Mouse (Mus musculus) right cerebral cortex, adult 2 months (tissue): ENCODE measurements at regions not wholly inside any gene's neighbourhood (a gene's known extent, or its start where the extent isn't known, plus 50 kb on each side); places are given as distances from the start of the nearest gene placed in this dataset.
A peak's percentile ranks its signal among the peaks of the same experiment; 100 is the strongest.

ENCODE experiments used
- DNase-seq, 2 experiments: peaks; one replicate each; pipeline ENCODE4 v3.0.0; 2021 to 2022; ENCODE audit warnings: low spot score in 2 of 2

DNA sequence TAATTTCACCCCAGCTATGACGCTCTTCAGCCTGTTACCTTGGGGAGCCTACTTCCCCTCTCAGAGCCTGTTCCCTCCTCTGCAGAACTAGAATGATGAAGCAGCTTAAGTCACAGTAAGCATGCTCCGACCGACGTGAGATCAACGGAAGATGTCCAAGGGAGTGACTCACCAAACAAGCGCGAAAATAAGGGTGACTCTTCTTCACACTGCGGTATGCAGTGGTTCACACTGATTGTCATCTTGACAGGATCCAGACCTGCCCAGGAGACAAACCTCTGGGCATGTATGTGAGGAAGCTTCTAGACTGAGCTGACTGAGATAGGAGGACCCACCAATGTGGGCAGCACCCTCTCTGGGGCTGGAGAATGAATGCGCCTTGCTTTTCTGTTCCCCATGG, 116.3 kb upstream of the Tpm1 start:
- no peak for DNase-seq

GRCm38 (mm10) chr9:67163746-67164145, 114.5 kb upstream of the Tpm1 start:
- no peak for DNase-seq

DNA sequence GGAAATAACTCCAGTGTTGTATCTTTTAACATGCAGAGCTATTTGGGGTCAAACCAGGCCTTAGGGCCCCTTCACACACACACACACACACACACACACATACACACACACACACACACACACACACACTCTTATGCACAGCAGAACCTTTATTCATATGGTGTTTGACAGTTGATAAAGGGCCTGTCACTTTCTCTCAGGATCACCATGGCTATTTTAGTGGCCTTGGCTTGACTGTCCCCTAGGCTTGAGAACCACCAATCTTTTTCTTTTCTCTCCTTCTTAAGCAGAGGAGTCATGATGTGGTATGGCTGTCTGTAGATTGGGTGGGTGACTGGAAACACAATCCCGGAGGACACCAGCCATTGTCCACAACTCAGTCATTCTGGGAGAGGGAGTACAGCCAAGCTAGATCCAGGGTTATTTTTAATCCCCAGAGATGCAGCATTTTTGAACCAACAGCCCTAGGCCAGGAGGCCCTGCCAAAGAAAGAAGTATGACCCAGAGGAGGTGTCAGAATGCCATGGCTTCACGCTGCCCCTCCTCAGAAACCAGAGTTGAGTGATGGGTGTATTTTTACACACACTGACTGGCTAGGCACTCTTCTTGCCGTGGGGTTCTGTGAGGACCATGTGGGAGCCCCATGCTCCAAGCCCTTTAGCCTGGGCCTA, 111.7 kb upstream of the Tpm1 start:
- DNase-seq: no peak

DNA sequence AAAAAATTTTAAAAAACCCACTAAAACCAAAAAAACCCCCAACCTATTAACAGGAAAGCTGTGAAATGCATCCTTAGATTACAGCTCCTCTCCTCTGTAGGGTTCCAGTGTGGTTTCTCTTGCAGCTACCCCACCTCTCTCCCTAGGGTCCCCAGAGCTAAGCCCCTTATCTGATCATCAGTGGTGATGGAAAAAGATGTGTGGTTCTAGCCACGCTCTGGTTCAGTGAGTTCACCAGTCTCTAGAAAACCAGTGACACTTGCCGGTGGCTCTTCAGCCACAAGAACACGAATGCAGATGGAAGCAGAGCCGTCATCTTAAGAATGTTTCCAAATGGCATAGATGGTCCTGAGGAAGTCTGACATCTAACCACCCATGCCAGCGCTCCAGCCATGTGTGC, 111.1 kb upstream of the Tpm1 start:
- no peak for DNase-seq

GRCm38 (mm10) chr9:67156590-67157259, 107.5 kb upstream of the Tpm1 start:
- no peak for DNase-seq

DNA sequence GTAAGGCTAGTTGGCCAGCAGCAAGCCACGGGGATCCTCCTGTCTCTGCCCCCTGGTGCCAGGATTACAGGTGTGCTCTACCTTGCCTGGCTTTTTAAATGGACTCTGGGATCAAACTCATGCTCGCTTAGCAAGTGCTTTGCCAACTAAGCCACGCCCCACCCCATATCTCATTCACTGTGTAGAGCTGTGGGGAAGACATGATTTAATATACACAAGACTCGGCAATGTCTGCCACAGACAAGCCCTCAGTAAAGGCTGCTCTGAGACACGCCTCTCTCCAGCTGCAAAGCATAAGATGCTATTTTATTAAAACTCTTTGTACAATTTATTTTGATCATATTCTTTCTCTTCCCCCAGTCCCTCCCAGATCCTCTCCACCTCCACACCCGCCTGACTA, 104.9 kb upstream of the Tpm1 start:
- DNase-seq: no peak

DNA sequence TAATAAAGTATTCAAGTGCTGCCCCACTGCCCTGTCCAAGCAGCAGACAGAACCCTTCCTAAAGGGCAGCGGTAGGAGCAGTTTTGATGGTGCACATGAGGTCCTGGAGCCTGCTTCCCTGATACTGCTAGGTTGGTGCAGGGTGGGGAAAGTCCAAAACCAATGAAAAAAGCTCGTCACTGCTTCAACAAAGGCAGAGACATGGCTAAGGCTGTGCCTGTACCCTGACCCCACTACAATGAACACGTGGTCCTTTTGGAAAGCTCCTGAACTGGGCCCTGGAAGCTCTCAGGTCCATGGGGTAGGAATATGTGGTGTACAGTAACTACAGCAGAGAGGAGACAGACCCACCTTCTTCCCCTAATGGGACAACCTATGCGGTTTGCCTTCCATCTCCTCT, 104.1 kb upstream of the Tpm1 start:
- DNase-seq: no peak

DNA sequence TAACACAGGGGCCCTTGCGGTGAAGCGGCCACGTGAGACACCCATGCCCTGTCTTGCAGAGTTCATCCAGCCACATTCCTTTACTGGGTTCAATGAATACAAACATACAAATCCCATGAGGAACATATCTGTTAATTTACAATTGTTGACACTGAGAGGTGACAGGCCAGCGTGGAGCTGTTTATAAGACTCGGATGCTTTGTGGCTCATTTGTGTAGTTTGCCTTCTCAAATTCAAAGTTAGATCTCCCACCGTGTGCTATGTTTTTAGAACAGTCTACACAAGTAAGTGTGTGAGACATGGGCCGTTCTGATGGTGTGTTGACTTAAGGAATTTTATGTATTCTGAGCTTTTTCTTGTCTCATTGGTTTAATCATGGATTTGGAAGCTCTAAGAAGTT, 98.5 kb upstream of the Tpm1 start:
- DNase-seq: no peak

DNA sequence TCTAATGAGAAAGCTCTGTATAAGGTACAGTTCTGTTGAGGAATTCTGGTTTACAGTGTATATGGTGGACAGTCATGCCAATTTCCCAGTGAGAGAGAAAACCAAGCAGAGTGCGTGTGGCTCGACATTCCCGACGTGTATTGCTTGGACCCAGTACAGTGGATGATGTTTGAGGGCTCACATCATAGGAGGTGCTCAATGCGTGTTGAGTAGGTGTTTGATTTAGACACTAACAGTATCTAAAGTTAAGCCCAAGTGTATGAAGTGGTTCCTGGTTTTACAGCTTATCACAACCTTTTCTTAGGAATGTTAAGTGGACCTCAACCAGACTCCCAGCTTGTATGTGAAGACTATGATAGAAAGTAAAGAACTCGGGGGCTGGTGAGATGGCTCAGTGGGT, 96.2 kb upstream of the Tpm1 start:
- no peak for DNase-seq

- DNase-seq: no peak
These were observed 95.3 kb upstream of the Tpm1 start for GRCm38 (mm10) chr9:67144511-67144910.

- peak; percentile 53 to 55 for DNase-seq
These were observed 91.2 kb upstream of the Tpm1 start for GRCm38 (mm10) chr9:67140319-67140887.

- peak; percentile 47 to 57 for DNase-seq
These were observed 88.5 kb upstream of the Tpm1 start for GRCm38 (mm10) chr9:67137681-67138080.

DNA sequence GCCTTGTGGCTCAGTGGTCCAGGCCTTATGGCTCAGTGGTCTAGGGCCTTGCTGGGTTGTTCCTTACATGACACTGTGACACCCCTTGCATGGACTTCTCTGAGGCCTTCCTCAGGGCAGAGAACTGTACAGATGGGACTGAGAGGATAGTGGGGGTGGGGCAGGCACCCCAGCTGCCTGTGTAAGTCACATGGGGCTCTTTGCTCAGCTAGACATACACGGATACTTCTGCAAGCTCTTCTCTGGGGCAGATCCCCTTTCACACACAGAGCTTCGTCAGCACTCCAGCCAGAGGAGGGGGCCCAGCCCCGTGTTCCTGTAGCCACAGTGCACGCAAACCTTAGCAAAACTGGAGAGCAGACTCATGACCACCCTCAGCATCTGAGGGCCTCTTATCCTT, 87.9 kb upstream of the Tpm1 start:
- peak; percentile 15 to 17 for DNase-seq

DNA sequence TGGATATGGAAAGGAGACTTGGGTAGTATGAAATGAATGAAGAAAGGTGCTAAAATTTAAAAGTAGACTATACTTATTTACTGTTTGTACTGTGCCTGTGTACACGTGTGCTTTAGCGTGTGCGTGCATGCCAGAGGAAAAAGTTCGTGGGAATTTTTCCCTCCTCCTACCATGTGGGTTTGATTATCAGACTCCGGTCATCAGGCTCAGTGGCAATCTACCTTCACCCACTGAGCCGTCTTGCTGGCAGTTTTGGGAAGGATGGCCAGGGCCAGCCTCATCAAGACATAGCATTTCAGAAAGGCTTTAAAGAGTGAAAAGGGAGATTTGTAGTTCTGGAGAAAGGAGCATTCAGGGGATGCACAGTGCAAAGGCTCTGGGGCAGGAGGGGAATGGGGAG, 87.0 kb upstream of the Tpm1 start:
- DNase-seq: no peak

GRCm38 (mm10) chr9:67134378-67134777, 85.2 kb upstream of the Tpm1 start:
- no peak for DNase-seq

GRCm38 (mm10) chr9:67132370-67132769, 83.2 kb upstream of the Tpm1 start:
- no peak for DNase-seq

DNA sequence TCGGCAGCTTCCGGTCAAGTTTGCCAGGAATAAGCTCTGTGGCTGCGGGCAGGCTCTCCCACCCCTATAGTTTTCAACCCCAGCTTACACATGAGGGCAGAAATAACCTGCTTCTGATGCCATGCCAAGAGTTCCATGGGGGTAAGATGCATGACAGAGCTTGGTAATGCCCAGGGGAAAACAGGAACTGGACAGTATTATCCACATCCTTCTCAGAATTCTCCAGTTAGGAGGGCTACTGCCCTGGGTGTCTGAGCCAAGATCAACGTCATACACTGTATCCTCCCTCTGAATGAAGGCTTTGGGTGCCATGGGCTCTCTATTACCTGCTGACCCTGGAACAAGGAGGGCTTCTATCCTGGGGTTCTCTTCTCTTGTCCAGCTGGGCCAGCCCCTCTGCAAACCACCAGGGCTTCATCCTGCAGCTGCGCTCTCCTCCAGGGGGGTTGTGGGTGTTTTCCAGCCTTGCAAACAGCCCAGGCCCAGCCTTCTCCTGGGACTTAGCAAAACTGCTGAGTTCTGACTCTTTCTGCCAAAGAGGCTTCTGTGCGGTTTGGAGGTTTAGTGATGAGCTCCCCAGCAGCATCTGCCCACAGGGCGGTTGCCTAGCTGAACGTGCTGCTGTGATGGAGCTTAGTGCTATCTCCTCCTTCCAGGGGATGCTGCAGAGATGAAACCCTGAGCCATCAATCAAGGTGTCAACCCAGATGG, 81.7 kb upstream of the Tpm1 start:
- DNase-seq: no peak

DNA sequence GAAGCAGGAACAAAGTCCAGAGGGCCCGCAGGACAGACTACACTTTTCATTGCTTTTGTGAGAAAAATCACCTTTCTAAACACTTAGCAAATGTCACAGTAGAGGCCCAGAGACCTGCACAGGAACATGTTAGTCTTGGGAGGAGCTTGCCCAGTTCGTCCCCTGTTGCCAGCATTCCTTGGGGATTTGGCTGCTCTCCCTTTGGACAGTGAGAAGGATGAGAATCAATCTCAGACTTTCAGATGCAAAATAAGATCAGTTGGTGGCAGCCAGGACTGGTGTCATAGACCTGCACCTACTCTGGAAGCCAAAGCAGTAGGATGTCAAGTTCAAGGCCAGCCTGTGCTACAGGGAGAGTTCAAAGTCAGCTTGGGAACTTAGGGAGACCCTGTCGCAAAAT, 80.7 kb upstream of the Tpm1 start:
- no peak for DNase-seq

DNA sequence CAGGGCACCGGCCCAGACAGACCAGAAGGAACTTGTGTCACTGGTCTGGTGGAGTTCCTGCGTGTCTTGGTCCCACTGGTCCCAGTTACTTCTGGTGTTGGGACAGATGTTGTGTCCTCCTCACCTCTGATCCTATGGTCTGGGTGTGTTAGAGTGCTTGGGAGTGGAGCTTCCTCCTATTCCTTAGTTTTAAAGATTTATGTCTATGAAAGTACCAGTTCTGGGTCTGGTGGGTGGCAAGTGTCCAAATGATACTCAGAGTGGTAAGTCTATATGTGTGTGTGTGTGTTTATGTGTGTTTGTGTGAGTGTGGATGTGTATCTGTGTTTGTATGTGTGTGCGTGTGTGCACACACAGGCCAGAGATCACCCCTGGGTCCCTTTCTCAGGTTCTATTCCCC, 79.9 kb upstream of the Tpm1 start:
- no peak for DNase-seq

DNA sequence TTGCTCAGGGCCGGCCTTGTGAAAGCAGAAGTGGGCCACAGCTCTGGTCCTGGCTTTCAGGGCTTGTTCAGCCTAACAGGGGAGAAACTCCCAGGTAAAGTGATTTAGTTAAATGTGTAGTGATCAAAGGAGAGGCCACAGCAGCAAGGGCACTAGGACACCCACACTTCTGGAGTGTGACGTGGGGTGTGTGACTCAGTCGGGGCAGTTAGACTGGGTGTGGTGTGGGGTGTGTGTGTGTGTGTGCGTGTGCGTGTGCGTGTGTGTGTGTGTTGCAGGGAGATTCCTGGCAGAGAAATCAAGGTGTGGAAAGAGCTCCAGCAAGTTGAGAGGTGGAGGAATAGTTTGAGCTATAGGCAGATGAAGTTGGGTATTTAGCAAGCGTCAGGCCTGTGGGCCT, 72.5 kb upstream of the Tpm1 start:
- no peak for DNase-seq

DNA sequence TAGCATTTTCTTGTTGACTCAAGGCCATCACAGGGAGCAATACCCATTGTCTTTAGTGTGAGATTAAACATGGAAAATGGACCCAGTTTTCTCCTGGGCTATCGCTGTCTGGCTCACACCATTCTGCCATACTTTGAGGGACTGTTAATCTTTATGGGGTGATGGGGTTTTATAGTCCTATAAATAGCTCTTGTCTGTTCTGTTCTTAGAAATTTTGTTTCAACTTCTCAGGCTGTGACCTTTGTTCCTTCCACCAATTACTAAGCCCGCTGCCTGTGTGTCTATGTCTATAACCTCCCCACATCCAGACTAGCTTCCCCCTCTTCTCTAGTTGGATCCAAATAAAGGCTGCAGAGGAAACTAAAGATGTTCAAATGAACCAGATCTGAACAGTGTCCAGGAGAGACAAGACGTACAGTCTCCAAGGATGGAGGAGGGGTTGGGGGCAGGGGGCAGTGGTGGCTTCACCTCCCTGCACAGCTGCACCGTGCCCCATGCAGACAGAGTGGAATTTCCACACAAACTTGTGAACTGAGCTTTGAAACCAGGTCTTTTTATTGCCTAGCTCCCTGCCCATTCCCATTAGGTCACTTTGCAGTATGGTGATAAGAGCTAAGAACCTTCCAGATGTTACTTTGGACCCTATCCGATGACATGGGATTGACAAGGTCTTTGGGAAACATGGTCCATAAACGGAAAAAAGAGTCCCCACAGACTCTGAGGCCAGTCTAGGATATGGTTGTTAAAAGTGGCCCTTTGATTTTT, 69.9 kb upstream of the Tpm1 start:
- no peak for DNase-seq

- DNase-seq: no peak
These were observed 69.2 kb upstream of the Tpm1 start for GRCm38 (mm10) chr9:67118429-67118828.
